Mouse (Mus musculus) CH12F3 (cell line): ENCODE measurements around the gene Mcmbp.

ENCODE experiments used
- in situ Hi-C: fragments of 300-500 bp; cut with MboI; formaldehyde crosslinking; loops from 2 replicates; pipeline ENCODE4 v1.14.3; 2020; ENCODE audit warnings: low sequenced_read_pairs

The Mcmbp gene

GRCm38 (mm10) chr7:128724761-128725160, 15.5 kb downstream of the Mcmbp start:
- in situ Hi-C loops, result no loop called here

DNA sequence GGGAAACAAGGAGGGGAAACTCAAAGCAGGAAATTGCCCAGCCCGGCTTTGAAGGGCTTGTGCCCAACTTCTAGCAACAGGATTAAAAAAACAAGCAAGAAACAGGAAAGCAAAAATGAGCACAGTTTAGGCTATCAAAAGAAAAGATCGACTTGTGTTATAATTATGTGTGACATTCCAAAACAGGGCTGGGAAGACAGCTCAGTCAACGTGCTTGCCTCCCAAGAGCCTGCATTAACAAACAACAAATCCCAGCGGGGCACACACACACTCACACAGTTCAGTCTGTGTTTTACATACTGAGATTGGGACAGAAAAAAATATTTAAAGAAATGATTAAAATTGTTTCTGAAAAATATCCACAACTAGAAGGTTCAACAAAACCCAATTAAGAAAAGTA, 22.3 kb downstream of the Mcmbp start:
- in situ Hi-C loops, result no loop called here

DNA sequence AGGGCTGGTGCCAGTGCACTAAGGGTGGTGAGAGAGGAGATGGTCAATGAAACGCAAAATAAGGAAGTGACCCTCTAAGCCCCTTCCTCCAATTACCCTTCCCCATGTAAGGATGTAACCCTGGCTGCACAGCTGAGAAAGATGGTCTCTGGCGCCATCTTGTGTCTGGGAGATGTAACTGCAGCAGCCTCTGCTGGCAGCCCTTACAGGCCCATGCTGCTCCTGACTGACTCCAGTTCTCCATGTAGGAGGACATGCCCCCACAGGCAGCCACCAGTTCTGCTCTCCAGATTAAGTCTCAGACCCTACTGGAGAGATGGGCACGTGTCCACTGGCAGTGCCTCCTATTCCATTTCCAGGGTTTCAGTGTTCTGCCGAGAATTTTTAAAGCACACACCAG, 34.6 kb downstream of the Mcmbp start:
- in situ Hi-C loops, result no loop called here

DNA sequence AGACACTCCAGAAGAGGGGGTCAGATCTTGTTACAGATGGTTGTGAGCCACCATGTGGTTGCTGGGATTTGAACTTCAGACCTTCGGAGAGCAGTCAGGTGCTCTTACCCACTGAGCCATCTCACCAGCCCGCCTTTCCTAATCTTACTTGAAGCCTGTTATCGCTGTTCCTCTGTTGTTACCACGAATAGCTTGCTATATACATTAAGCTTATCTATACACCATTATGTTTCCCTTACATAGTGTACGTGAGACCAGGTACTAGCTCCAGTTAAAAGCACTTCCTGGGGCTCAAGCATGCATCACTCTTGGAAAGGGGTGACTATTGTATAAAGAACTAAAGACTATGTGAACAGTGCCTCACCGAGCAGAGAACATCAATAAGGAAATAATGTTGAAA, 40.3 kb downstream of the Mcmbp start:
- in situ Hi-C loops, result loop anchor here (10.0 kb wide), 1 partner anchor 245 kb away; no protein-coding TSS in a partner anchor

GRCm38 (mm10) chr7:128694848-128695247, 45.4 kb downstream of the Mcmbp start:
- in situ Hi-C loops, result loop anchor here (10.0 kb wide), 1 partner anchor 240 kb away; no protein-coding TSS in a partner anchor

DNA sequence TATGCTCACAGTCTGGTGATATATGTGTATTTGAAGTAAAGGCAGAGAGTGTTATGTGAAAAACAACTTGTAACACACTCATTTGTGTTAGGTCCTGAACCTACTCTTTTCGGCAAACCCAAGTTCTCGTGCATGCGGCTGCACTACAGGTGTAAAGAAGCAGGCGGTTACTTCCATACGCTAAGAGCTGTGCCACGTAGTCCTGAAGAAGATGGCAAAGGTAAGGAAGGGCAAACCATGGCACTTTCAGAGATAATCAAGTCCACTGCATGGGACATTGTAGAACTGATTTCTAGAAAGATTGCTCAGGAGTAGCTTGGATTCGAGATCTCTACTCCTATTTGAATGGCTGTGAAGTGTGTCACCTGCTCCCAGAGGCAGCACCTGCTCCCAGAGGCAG, 48.1 kb downstream of the Mcmbp start:
- in situ Hi-C loops, result loop anchor here (10.0 kb wide), 1 partner anchor 237 kb away; no protein-coding TSS in a partner anchor

DNA sequence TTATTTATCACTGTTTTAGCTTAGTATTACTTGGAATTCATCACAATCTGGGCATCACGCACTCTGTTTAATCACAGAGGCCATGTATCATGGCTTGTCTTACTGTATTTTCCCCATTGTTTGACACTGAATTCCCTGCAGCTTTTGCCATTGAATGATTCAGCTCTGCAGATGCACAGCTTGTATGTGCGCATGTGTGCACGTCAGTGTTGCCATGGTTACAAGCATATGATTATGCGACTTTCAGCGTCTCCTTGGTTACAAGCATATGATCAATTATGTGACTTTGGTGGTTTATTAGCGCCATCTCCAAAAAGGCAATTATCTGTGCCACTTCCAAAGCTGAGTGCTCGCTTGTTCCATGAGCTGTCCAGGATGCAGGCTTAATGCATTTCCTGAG, 49.5 kb downstream of the Mcmbp start:
- in situ Hi-C loops, result loop anchor here (10.0 kb wide), 1 partner anchor 236 kb away; no protein-coding TSS in a partner anchor

- in situ Hi-C loops, result loop anchor here (10.0 kb wide), 1 partner anchor 235 kb away; no protein-coding TSS in a partner anchor
Observed at GRCm38 (mm10) chr7:128690070-128690469, 50.2 kb downstream of the Mcmbp start.

- in situ Hi-C loops, result no loop called here
Observed at GRCm38 (mm10) chr7:128689347-128689746, 50.9 kb downstream of the Mcmbp start.

DNA sequence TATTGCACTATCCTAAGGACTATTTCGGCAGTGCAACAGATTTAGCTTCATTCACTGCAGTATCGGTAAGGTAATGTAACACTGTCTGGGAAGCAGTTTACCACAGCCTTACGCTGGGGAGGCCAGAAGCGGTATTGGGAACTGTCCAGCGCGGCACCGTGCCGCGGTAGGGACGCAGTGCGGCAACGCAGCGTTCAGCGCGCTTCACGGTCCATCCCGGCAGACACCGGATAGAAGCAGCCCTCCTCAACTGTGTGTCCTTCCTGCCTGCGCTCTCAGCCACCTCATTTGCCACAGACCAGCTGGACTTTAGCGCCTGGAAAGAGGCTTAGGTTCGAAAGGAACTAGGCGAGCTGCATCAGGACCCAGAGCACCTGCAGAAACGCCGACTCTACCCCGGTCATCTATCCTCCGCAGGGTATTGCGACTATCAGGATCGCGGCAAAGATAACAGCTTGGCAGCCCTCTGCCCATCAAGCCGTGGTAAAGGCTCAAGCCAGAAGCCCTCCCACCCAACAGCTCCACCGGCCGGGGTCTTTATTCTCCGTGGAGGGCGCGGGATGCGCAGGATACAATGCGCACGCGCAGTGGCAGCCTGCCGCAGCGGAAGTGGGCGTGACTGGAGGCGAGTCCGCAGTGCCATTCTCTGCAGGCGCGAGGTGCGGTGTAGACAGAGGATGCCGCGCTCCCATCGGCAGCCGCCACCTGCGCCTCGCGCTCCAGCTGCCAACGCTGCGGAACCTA, 52.3 kb downstream of the Mcmbp start:
- in situ Hi-C loops, result no loop called here

GRCm38 (mm10) chr7:128678546-128678945, 61.7 kb downstream of the Mcmbp start:
- in situ Hi-C loops, result no loop called here

GRCm38 (mm10) chr7:128672408-128673010, 67.8 kb downstream of the Mcmbp start:
- in situ Hi-C loops, result no loop called here

DNA sequence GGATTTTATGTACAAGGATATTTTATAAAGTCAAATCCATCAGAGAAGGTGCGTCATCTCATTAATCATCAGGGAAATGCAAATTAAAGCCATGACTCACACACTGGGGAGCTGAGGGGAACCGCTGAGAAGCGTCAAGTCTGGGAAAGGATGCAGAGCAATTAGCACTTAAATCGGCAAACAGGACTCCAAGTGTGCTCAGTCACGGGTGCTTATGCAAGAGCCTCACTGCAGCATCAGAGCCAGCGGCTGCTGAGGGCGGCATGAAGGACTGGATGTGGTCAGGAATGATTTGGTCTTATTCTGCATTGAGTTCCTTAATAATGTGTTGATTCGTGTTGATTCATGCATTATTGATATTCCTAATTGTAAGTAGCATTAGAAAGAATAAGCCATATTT, 68.3 kb downstream of the Mcmbp start:
- in situ Hi-C loops, result no loop called here

DNA sequence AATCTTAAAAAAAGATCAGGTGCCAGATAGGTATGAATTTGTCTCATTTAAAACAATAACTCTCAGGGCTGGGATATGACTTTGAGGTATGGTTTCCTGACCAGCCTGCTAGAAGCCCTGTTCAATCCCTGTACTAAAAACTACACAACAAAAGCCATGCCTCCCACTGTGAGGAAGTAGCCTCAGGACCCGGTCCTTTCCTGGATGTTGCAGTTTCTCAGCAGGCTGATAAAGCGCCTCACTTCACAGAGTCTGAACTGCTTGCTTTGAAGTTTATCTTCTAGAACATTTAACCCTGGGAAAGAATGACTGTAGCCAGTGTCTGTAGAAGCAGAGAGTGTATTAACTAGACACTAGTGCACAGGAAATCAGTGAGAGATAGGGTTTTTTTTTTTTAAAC, 71.5 kb downstream of the Mcmbp start:
- in situ Hi-C loops, result no loop called here

- in situ Hi-C loops, result no loop called here
Observed at GRCm38 (mm10) chr7:128667788-128668187, 72.5 kb downstream of the Mcmbp start.

DNA sequence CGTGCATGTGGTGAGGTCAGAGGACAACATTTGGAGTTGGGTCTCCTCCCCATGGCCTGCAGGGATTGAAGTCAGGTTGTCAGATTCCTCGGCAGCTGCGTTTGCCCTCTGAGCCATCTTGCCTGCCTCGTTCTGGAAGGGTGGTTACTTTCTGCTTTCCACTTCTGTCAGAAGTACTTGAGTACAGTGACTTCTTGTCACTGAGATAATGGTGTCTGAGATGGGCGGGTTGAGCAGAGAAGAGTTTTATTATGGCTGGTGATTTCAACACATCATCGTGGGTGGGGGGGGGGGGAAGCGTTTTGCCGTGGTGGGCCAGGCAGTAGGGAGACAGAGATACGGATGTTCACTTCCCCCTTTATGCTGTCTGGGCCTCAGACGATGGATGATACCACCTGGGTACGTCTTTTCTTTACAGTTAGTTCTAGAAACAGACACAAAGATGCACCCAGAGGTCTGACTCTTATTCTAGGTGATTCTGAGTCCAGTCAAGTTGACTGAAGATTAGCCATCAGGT, 75.4 kb downstream of the Mcmbp start:
- in situ Hi-C loops, result no loop called here

DNA sequence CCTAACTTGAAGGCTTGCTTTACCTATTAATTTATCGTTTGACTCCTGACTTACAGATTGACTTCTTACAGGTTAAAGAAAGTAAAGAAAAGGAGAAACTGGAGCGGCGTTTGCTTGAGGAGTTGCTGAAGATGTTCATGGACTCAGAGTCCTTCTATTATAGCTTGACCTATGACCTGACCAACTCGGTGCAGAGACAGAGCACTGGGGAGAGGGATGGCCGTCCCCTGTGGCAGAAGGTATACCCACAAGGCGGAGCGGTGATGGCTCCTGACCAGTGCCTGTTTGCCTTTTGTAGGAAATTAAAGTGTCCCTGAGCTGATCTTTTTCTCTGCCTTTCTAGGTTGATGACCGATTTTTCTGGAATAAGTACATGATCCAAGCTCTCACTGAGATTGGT, 76.4 kb downstream of the Mcmbp start:
- in situ Hi-C loops, result no loop called here

GRCm38 (mm10) chr7:128656970-128657369, 83.3 kb downstream of the Mcmbp start:
- in situ Hi-C loops, result no loop called here
